Mouse (Mus musculus) kidney, postnatal 0 days (tissue): ENCODE measurements around the gene Sim1. TPM values are rescaled to one million over a fixed set of nuclear protein-coding genes. Genes with fewer than 3 reads are reported as not detected.

Source experiments
- ATAC-seq: fragments of 200-750 bp; cut with Nextera tagmentation; replicated peaks from 2 replicates; pipeline ENCODE4 v1.8.0; 2017; ENCODE audit warnings: low read depth, moderate number of reproducible peaks, moderate TSS enrichment, moderate library complexity; ENCODE audit not compliant: low FRiP score
- DNase-seq: peaks from one replicate; pipeline ENCODE4 v3.0.0-alpha.2; 2016; ENCODE audit warnings: low spot score
- H3K27ac ChIP-seq: fragments of 300-500 bp; sonication (generic); 2 replicates; pipeline ENCODE4 v1.5.1; 2014; ENCODE audit warnings: mild to moderate bottlenecking
- H3K27me3 ChIP-seq: fragments of 300-500 bp; sonication (generic); 2 replicates; pipeline ENCODE4 v1.6.1; 2014; ENCODE audit warnings: low read length, mixed read lengths; ENCODE audit not compliant: insufficient read depth
- H3K36me3 ChIP-seq: fragments of 300-500 bp; sonication (generic); 2 replicates; pipeline ENCODE4 v1.6.1; 2014; ENCODE audit warnings: low read length, mixed read lengths; ENCODE audit not compliant: insufficient read depth
- H3K4me1 ChIP-seq: fragments of 300-500 bp; sonication (generic); replicated peaks from 2 replicates; pipeline ENCODE4 v1.6.1; 2014; ENCODE audit warnings: antibody characterized with exemption, low read length, mixed read lengths; ENCODE audit not compliant: insufficient read depth
- H3K4me2 ChIP-seq: fragments of 300-500 bp; sonication (generic); 2 replicates; pipeline ENCODE4 v1.6.1; 2014; ENCODE audit warnings: mild to moderate bottlenecking, low read length, moderate library complexity, mixed read lengths
- H3K4me3 ChIP-seq: fragments of 300-500 bp; sonication (generic); replicated peaks from 2 replicates; pipeline ENCODE4 v1.5.1; 2014; ENCODE audit warnings: low read depth, low read length
- H3K9ac ChIP-seq: fragments of 300-500 bp; sonication (generic); 2 replicates; pipeline ENCODE4 v1.6.1; 2014; ENCODE audit warnings: low read depth, low read length
- H3K9me3 ChIP-seq: fragments of 300-500 bp; sonication (generic); replicated peaks from 2 replicates; pipeline ENCODE4 v1.6.1; 2016; ENCODE audit warnings: low read length, inconsistent platforms, mixed read lengths
- CTCF ChIP-seq: IDR thresholded peaks from 2 replicates; pipeline ENCODE4 v1.5.1; 2016; ENCODE audit warnings: antibody characterized with exemption, low read depth, mild to moderate bottlenecking, moderate library complexity
- WGBS: fragments of 180-500 bp; shearing (Covaris S2); extraction: QIAGEN DNeasy Blood & Tissue Kit; methylation state at CpG from one replicate; pipeline ENCODE4 v1.1.7; 2014; 5-methylcytosine and 5-hydroxymethylcytosine counted together
- polyA plus RNA-seq: library from polyadenylated mRNA; unstranded; fragments of >200 nt; fragmentation: Nextera tagmentation; extraction: Ambion mirVana; gene quantifications from 2 replicates; pipeline ENCODE4 v1.2.1, GENCODE M21; 2015

The Sim1 gene
- polyA plus RNA-seq, 1 experiment from 2014 or later = 9.5 TPM

GRCm38 (mm10) chr10:50900746-50901600 is 6.4 kb downstream of the Sim1 start:
- DNase-seq = peak; percentile 29
- Histone ChIP-seq H3K9ac (peak overlapping the region; percentile 46), H3K27ac (peak overlapping the region; percentile 83)

GRCm38 (mm10) chr10:50901601-50902475 is 7.3 kb downstream of the Sim1 start:
- Histone ChIP-seq H3K27ac (peak overlapping the region; percentile 83), H3K9me3 (no peaks in the 10 kb centered on the region), H3K4me2 (peak overlapping the region; percentile 49), H3K36me3 (no peaks in the 10 kb centered on the region), H3K27me3 (peaks cover 53% of the 10 kb centered on the region), H3K4me3 (peak overlapping the region; percentile 34), H3K4me1 (no peaks in the 10 kb centered on the region), H3K9ac (peak overlapping the region; percentile 46; the same call in 1 of the 2 replicates)
- WGBS = 3% methylated on average over 19 of the region's 19 CpGs
- DNase-seq = peak; percentile 20
- ATAC-seq = no peak
- TF ChIP-seq CTCF = no peak

More at GRCm38 (mm10) chr10:50900746-50901600, 6.4 kb downstream of the Sim1 start:
- Histone ChIP-seq H3K27me3 (peaks cover 50% of the 10 kb centered on the region), H3K36me3 (no peaks in the 10 kb centered on the region), H3K4me2 (peak overlapping the region; percentile 49), H3K9me3 (no peaks in the 10 kb centered on the region), H3K4me1 (no peaks in the 10 kb centered on the region), H3K4me3 (peak overlapping the region; percentile 22)
- no peak for ATAC-seq
- WGBS = 1% methylated on average over 42 of the region's 42 CpGs
- TF ChIP-seq CTCF = no peak

- Histone ChIP-seq H3K4me1 (no peaks in the 10 kb centered on the region), H3K9ac (peak overlapping the region; percentile 54), H3K4me2 (peak overlapping the region; percentile 49), H3K9me3 (no peaks in the 10 kb centered on the region), H3K27ac (peak overlapping the region; percentile 93), H3K4me3 (peak overlapping the region; percentile 34), H3K36me3 (no peaks in the 10 kb centered on the region), H3K27me3 (peaks cover 63% of the 10 kb centered on the region)
- peak; percentile 88 for ATAC-seq
- TF ChIP-seq CTCF = no peak
- WGBS = under 1% methylated on average over 43 of the region's 43 CpGs
- DNase-seq = peak; percentile 71
Observed at GRCm38 (mm10) chr10:50902741-50903715, 8.5 kb downstream of the Sim1 start.

GRCm38 (mm10) chr10:50903846-50904763 is 9.6 kb downstream of the Sim1 start:
- Histone ChIP-seq H3K4me1 (no peaks in the 10 kb centered on the region), H3K9me3 (no peaks in the 10 kb centered on the region), H3K4me2 (peak overlapping the region; percentile 49), H3K9ac (peak overlapping the region; percentile 10; the same call in 1 of the 2 replicates), H3K27me3 (peaks cover 63% of the 10 kb centered on the region), H3K4me3 (peak overlapping the region; percentile 15), H3K36me3 (no peaks in the 10 kb centered on the region), H3K27ac (peak overlapping the region; percentile 60; the same call in 1 of the 2 replicates)
- DNase-seq (peak; percentile 26), ATAC-seq (no peak)
- no peak for TF ChIP-seq CTCF
- 3% methylated on average over 26 of the region's 26 CpGs for WGBS
